In genomic region chr1:132375256-132375655, GRCm38 (mm10) we compare ENCODE assay signal across 9 mouse cellular contexts. TPM values are rescaled to one million over a fixed set of nuclear protein-coding genes. Genes with fewer than 3 reads are reported as not detected.
DNase-seq lines count a peak whose midpoint lies in the region; ATAC-seq and TF ChIP-seq lines count a peak whose summit lies in the region.
"Had no signal": no experiment of that assay in that cellular context is flagged by ENCODE, and none has a peak within 500 bp of the region (broad histone marks: within the 10 kb centered on the region; RNA-seq: fewer than 3 reads in every experiment).

No protein-coding gene starts in this region.

- no peak overlapping the region for H3K9ac ChIP-seq in forebrain, embryonic 11.5 days (ENCODE audit: low read length)
- no peak overlapping the region for H3K9ac ChIP-seq in lung, postnatal 0 days (replicated peaks; ENCODE audit: low read depth)
- no peak overlapping the region for H3K9ac ChIP-seq in hindbrain, embryonic 12.5 days
- no peak overlapping the region; the same call in 1 of the 2 replicates for H3K9ac ChIP-seq in midbrain, embryonic 14.5 days (replicated peaks; ENCODE audit: low read length)
- H3K9ac ChIP-seq in kidney, embryonic 14.5 days (ENCODE audit: low read depth, low read length), result no peak overlapping the region

- no peak for TF ChIP-seq EP300 in lung, postnatal 0 days (IDR thresholded peaks at IDR 0.05)

- ATAC-seq in forebrain, embryonic 11.5 days (replicated peaks; ENCODE audit: low FRiP score), result no peak
- ATAC-seq in lung, postnatal 0 days, result no peak
- ATAC-seq in hindbrain, embryonic 12.5 days (ENCODE audit: low FRiP score), result peak; percentile 44; the same call in 1 of the 2 replicates
- no peak for ATAC-seq in midbrain, embryonic 14.5 days (ENCODE audit: low FRiP score, low TSS enrichment)
- ATAC-seq in kidney, embryonic 14.5 days (ENCODE audit: low FRiP score, low TSS enrichment), result no peak

- H3K4me3 ChIP-seq in forebrain, embryonic 10.5 days, result no peak overlapping the region
- H3K4me3 ChIP-seq in forebrain, embryonic 11.5 days (ENCODE audit: low read depth, low read length), result no peak overlapping the region
- no peak overlapping the region for H3K4me3 ChIP-seq in lung, postnatal 0 days (ENCODE audit: low read depth, low read length)
- H3K4me3 ChIP-seq in hindbrain, embryonic 12.5 days, result no peak overlapping the region
- H3K4me3 ChIP-seq in midbrain, embryonic 14.5 days (replicated peaks; ENCODE audit: low read depth, low read length), result no peak overlapping the region
- H3K4me3 ChIP-seq in kidney, embryonic 14.5 days (ENCODE audit: low read length), result no peak overlapping the region

- H3K9me3 ChIP-seq in forebrain, embryonic 10.5 days, result no peaks in the 10 kb centered on the region
- no peaks in the 10 kb centered on the region for H3K9me3 ChIP-seq in forebrain, embryonic 11.5 days (ENCODE audit: control insufficient read depth, low read length)
- H3K9me3 ChIP-seq in lung, postnatal 0 days (ENCODE audit: low read length), result no peaks in the 10 kb centered on the region
- no peaks in the 10 kb centered on the region for H3K9me3 ChIP-seq in hindbrain, embryonic 12.5 days (replicated peaks)
- H3K9me3 ChIP-seq in midbrain, embryonic 14.5 days (ENCODE audit: control insufficient read depth, low read length), result no peaks in the 10 kb centered on the region
- no peaks in the 10 kb centered on the region for H3K9me3 ChIP-seq in kidney, embryonic 14.5 days (ENCODE audit: control insufficient read depth, low read length)

- no peak overlapping the region for H3K4me2 ChIP-seq in forebrain, embryonic 11.5 days (ENCODE audit: low read depth, low read length, severe bottlenecking)
- no peak overlapping the region for H3K4me2 ChIP-seq in lung, postnatal 0 days (replicated peaks; ENCODE audit: low read depth, low read length)
- no peak overlapping the region; the same call in 1 of the 2 replicates for H3K4me2 ChIP-seq in hindbrain, embryonic 12.5 days (replicated peaks)
- no peak overlapping the region for H3K4me2 ChIP-seq in midbrain, embryonic 14.5 days (ENCODE audit: low read length)
- no peak overlapping the region for H3K4me2 ChIP-seq in kidney, embryonic 14.5 days (replicated peaks; ENCODE audit: low read depth, low read length)

- peak overlapping the region; percentile 54; the same call in 1 of the 2 replicates for H3K27ac ChIP-seq in forebrain, embryonic 10.5 days
- no peak overlapping the region for H3K27ac ChIP-seq in forebrain, embryonic 11.5 days (ENCODE audit: low read depth, low read length)
- peak overlapping the region; percentile 75 for H3K27ac ChIP-seq in lung, postnatal 0 days (ENCODE audit: low read length)
- peak overlapping the region; percentile 82 for H3K27ac ChIP-seq in hindbrain, embryonic 12.5 days
- H3K27ac ChIP-seq in midbrain, embryonic 14.5 days (replicated peaks; ENCODE audit: low read depth, low read length), result peak overlapping the region; percentile 89; the same call in 1 of the 2 replicates
- no peak overlapping the region for H3K27ac ChIP-seq in kidney, embryonic 14.5 days (ENCODE audit: low read depth, low read length)

- WGBS in forebrain, embryonic 10.5 days, result 55% methylated on average over 4 of the region's 4 CpGs
- WGBS in forebrain, embryonic 11.5 days, result 52% methylated on average over 4 of the region's 4 CpGs
- 27% methylated on average over 4 of the region's 4 CpGs for WGBS in lung, postnatal 0 days
- 26% methylated on average over 4 of the region's 4 CpGs for WGBS in hindbrain, embryonic 12.5 days
- WGBS in midbrain, embryonic 14.5 days, result 32% methylated on average over 4 of the region's 4 CpGs
- 35% methylated on average over 4 of the region's 4 CpGs for WGBS in kidney, embryonic 14.5 days

- peaks cover 75% of the 10 kb centered on the region for H3K4me1 ChIP-seq in forebrain, embryonic 10.5 days
- H3K4me1 ChIP-seq in forebrain, embryonic 11.5 days (replicated peaks; ENCODE audit: control insufficient read depth, insufficient read depth, low read length), result peaks cover 6% of the 10 kb centered on the region
- peaks cover 61% of the 10 kb centered on the region for H3K4me1 ChIP-seq in lung, postnatal 0 days (ENCODE audit: insufficient read depth, low read depth, low read length)
- peaks cover 73% of the 10 kb centered on the region for H3K4me1 ChIP-seq in hindbrain, embryonic 12.5 days
- peaks cover 61% of the 10 kb centered on the region for H3K4me1 ChIP-seq in midbrain, embryonic 14.5 days (ENCODE audit: control insufficient read depth, insufficient read depth, low read length)
- peaks cover 45% of the 10 kb centered on the region for H3K4me1 ChIP-seq in kidney, embryonic 14.5 days (ENCODE audit: control insufficient read depth, insufficient read depth, low read length)

- peaks cover 94% of the 10 kb centered on the region for H3K36me3 ChIP-seq in forebrain, embryonic 10.5 days (replicated peaks)
- H3K36me3 ChIP-seq in forebrain, embryonic 11.5 days (ENCODE audit: control insufficient read depth, insufficient read depth, low read length), result no peaks in the 10 kb centered on the region; the same call in 1 of the 2 replicates
- no peaks in the 10 kb centered on the region for H3K36me3 ChIP-seq in lung, postnatal 0 days (ENCODE audit: insufficient read depth, low read length)
- H3K36me3 ChIP-seq in hindbrain, embryonic 12.5 days, result peaks cover 32% of the 10 kb centered on the region
- peaks cover 46% of the 10 kb centered on the region for H3K36me3 ChIP-seq in midbrain, embryonic 14.5 days (ENCODE audit: control insufficient read depth, insufficient read depth, low read length)
- peaks cover 9% of the 10 kb centered on the region; the same call in 1 of the 2 replicates for H3K36me3 ChIP-seq in kidney, embryonic 14.5 days (ENCODE audit: control insufficient read depth, insufficient read depth, low read length)

- no peak for DNase-seq in forebrain, embryonic 10.5 days (ENCODE audit: extremely low spot score, low spot score)
- no peak for DNase-seq in forebrain, embryonic 11.5 days (ENCODE audit: low spot score)
- DNase-seq in lung, postnatal 0 days (ENCODE audit: low spot score), result no peak
- no peak for DNase-seq in lung, postnatal 4 days
- DNase-seq in midbrain, embryonic 14.5 days, result no peak
- DNase-seq in spleen, adult 18-20 months, result no peak
- DNase-seq: kidney, adult 18-20 months had no signal

- no peaks in the 10 kb centered on the region for H3K27me3 ChIP-seq in forebrain, embryonic 10.5 days (ENCODE audit: poor library complexity, severe bottlenecking)
- no peaks in the 10 kb centered on the region for H3K27me3 ChIP-seq in forebrain, embryonic 11.5 days (ENCODE audit: control insufficient read depth, insufficient read depth, low read length)
- no peaks in the 10 kb centered on the region for H3K27me3 ChIP-seq in lung, postnatal 0 days (replicated peaks; ENCODE audit: insufficient read depth, low read length)
- no peaks in the 10 kb centered on the region for H3K27me3 ChIP-seq in hindbrain, embryonic 12.5 days
- H3K27me3 ChIP-seq in midbrain, embryonic 14.5 days (ENCODE audit: control insufficient read depth, insufficient read depth, low read length), result no peaks in the 10 kb centered on the region
- H3K27me3 ChIP-seq in kidney, embryonic 14.5 days (ENCODE audit: control insufficient read depth, insufficient read depth, low read length), result no peaks in the 10 kb centered on the region

- no peak for TF ChIP-seq CTCF in lung, postnatal 0 days (IDR thresholded peaks at IDR 0.05)

RNA-seq across cellular contexts. Expression of gene Tmcc2, which starts 15.8 kb away (rescaled TPM):
- 7.9 and 8.8 TPM in 2 replicates for polyA plus RNA-seq in forebrain, embryonic 10.5 days (2016; fragmentation: Nextera tagmentation; extraction: Ambion mirVana)
- 13.3 and 16.1 TPM in 2 replicates for polyA plus RNA-seq in forebrain, embryonic 11.5 days (2014; fragmentation: Nextera tagmentation; extraction: Ambion mirVana)
- 28.8 and 37.2 TPM in 2 replicates for polyA plus RNA-seq in lung, postnatal 0 days (2015; fragmentation: Nextera tagmentation; extraction: Ambion mirVana)
- polyA plus RNA-seq in hindbrain, embryonic 12.5 days (2016; fragmentation: Nextera tagmentation; extraction: Ambion mirVana), result 36.3 and 37.8 TPM in 2 replicates
- polyA plus RNA-seq in midbrain, embryonic 14.5 days (2014; fragmentation: Nextera tagmentation; extraction: Ambion mirVana), result 28.4 and 29.1 TPM in 2 replicates
- 5.5 and 6.2 TPM in 2 replicates for polyA plus RNA-seq in kidney, embryonic 14.5 days (2014; fragmentation: Nextera tagmentation; extraction: Ambion mirVana)

RNA-seq across cellular contexts. Expression of gene Dstyk, which starts 42.1 kb away (rescaled TPM):
- 14.4 and 14.9 TPM in 2 replicates for polyA plus RNA-seq in forebrain, embryonic 10.5 days (2016; fragmentation: Nextera tagmentation; extraction: Ambion mirVana)
- polyA plus RNA-seq in forebrain, embryonic 11.5 days (2014; fragmentation: Nextera tagmentation; extraction: Ambion mirVana), result 13.6 and 15.7 TPM in 2 replicates
- 12.2 and 14.4 TPM in 2 replicates for polyA plus RNA-seq in lung, postnatal 0 days (2015; fragmentation: Nextera tagmentation; extraction: Ambion mirVana)
- polyA plus RNA-seq in hindbrain, embryonic 12.5 days (2016; fragmentation: Nextera tagmentation; extraction: Ambion mirVana), result 14.3 and 14.6 TPM in 2 replicates
- 10.6 and 11.4 TPM in 2 replicates for polyA plus RNA-seq in midbrain, embryonic 14.5 days (2014; fragmentation: Nextera tagmentation; extraction: Ambion mirVana)
- 14.9 and 22.1 TPM in 2 replicates for polyA plus RNA-seq in kidney, embryonic 14.5 days (2014; fragmentation: Nextera tagmentation; extraction: Ambion mirVana)

RNA-seq across cellular contexts. Expression of gene Nuak2, which starts 59.3 kb away (rescaled TPM):
- 49.9 TPM in 2 replicates for polyA plus RNA-seq in forebrain, embryonic 10.5 days (2016; fragmentation: Nextera tagmentation; extraction: Ambion mirVana)
- 57.7 and 63.4 TPM in 2 replicates for polyA plus RNA-seq in forebrain, embryonic 11.5 days (2014; fragmentation: Nextera tagmentation; extraction: Ambion mirVana)
- polyA plus RNA-seq in lung, postnatal 0 days (2015; fragmentation: Nextera tagmentation; extraction: Ambion mirVana), result 11.9 and 12.1 TPM in 2 replicates
- 29.7 and 30.0 TPM in 2 replicates for polyA plus RNA-seq in hindbrain, embryonic 12.5 days (2016; fragmentation: Nextera tagmentation; extraction: Ambion mirVana)
- 22.3 and 38.0 TPM in 2 replicates for polyA plus RNA-seq in midbrain, embryonic 14.5 days (2014; fragmentation: Nextera tagmentation; extraction: Ambion mirVana)
- 1.4 and 2.3 TPM in 2 replicates for polyA plus RNA-seq in kidney, embryonic 14.5 days (2014; fragmentation: Nextera tagmentation; extraction: Ambion mirVana)

Comparison
In these comparisons a context has a peak if more than half of its experiments do, and no peak if none do; other contexts are left out.
1. H3K27ac ChIP-seq: peak in forebrain, embryonic 10.5 days (single experiment), lung, postnatal 0 days (single experiment), hindbrain, embryonic 12.5 days (single experiment) and midbrain, embryonic 14.5 days (single experiment); none in forebrain, embryonic 11.5 days (single experiment) and kidney, embryonic 14.5 days (single experiment).